Mouse (Mus musculus) urinary bladder, postnatal 36 days (tissue): Measurements from ENCODE around the gene Amy1.
A peak's percentile ranks its signal among the peaks of the same experiment; 100 is the strongest.
"Not testable (repeated sequence)": the region's sequence is repeated elsewhere in the genome, so short reads cannot be mapped to it uniquely, and the experiment has no call there.

ENCODE experiments used
- DNase-seq, 2 experiments: peaks; one replicate each; pipeline ENCODE4 v3.0.0; 2022; ENCODE audit warnings: low spot score in 2 of 2, mixed read lengths in 1 of 2

The Amy1 gene

DNA sequence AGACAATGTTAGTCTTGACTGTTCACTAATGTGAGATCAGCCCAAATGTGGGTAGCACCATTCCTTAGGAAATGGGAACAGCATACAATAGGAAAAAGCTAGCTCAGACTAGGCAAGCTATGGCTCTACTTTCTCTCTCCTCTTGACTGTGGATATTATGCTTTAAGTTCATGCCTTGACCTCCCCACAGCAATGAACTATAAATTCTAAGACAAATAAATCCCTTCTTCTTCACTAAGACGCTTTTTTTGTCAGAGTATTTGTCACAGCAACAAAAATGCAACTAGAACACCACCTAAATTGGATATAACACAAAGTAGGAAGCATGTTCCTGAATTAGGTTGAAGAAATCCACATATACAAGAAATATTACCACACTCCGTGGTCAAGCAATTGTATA lies at the start of gene Amy1:
Amy1 (minus strand) TSS at position 101 of the 400 bp plus-strand sequence.
- DNase-seq, result no peak

DNA sequence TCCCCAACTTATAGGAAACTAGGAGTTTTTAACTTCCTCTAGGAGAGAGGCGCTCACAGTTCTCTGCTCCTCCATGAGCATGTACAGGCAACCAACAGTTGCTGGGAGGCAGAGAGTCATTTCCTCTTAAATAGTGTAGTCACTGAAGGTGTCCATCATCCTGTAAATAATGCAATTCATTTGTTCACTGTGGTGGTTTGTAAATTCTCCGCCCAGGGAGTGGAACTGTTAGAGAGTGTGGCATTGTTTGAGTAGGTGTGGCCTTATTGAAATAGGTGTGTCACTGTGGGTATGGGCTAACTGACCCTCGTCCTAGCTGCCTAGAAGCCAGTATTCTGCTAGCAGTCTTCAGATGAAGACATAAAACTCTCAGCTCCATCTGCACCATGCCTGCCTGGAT lies 47.8 kb upstream of the Amy1 start:
- DNase-seq, result no peak

DNA sequence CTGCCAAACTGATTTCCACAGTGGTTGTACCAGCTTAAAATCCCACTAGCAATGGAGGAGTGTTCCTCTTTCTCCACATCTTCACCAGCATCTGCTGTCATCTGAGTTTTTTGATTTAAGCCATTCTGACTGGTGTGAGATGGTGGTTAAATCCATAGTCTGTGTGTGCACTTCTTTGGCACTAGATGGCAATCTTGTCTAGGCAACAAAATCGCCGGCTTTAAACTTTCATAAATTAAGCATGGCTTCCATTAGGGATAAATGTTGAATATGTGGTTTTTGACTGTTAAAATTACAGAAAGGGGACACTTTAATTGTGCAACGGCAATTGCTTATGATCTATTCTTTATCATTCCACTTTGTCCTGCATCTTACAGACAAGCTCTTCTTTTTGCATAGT lies 44.9 kb upstream of the Amy1 start:
- not testable (repeated sequence) for DNase-seq

DNA sequence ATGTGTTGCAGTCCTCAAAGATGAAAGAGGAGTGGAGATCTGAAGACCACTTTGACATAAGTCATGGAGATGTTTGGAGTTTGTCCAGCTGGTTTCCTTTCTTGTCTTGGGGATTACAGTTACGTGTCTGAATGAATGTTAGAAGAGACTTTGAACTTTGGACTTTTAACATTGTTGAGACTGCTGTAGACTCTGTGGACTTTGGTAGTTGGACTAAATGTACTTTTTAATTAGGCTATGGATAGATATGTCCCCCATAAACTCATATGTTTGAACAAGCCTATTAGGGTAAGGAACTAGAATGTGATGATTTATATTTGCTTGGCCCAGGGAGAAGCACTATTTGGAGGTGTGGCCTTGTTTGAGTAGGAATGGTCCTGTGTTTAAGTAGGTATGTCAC lies 33.0 kb upstream of the Amy1 start:
- no peak for DNase-seq

DNA sequence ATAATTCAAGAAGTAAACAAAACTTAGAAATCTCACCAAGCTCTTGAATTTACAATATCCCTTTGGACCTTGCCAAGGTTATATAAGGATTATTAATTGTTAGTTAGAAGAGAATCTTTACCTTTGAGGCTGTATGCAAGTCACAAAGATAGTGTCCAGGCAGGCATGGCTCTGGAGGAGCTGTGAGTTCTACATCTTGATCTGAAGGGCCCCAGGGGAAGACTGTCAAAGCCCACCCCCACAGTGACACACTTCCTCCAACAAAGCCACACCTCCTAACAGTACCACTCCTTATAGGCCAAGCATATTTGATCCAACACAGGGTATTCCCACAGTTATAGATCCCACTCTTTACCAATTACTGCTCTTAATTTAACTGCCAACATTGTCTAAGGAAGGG lies 27.7 kb upstream of the Amy1 start:
- no peak for DNase-seq

DNA sequence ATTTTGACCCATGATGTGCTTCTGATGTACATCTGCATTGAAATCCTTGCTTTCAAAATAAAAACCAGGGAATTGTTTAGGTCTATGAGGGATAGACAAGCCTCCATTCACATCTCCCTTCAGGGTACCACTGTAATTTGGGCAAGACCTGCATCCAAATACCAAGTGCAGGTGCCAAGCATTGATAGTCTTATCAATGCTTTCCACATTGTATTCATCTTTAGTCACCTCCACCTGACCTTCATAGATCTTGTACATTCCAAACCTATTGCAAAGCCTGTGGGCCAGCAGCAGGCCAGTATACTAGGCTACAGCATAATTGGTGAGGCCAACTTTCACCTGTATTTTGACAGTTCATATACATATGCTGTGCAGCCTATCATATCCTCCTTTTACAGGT lies 25.1 kb upstream of the Amy1 start:
- DNase-seq, result no peak

DNA sequence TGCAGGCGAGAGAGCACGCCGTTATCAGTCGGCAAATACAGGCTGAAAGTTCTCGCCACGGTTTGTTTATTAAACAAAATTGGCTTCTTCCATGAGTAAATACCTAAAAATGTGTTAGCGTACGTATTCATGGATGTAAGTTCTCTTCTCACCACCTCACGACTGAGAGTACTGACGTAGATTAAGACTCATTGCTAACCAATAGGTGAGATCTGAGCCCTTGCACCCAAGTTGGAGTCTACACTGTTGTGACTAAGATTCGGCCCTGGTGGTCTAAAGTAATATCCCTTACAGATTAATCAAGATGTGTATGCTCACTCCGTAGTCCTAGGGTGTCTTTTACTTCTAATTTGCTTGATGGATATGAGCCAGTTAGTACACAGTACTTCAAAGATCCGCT lies 24.1 kb upstream of the Amy1 start:
- DNase-seq, result no peak

DNA sequence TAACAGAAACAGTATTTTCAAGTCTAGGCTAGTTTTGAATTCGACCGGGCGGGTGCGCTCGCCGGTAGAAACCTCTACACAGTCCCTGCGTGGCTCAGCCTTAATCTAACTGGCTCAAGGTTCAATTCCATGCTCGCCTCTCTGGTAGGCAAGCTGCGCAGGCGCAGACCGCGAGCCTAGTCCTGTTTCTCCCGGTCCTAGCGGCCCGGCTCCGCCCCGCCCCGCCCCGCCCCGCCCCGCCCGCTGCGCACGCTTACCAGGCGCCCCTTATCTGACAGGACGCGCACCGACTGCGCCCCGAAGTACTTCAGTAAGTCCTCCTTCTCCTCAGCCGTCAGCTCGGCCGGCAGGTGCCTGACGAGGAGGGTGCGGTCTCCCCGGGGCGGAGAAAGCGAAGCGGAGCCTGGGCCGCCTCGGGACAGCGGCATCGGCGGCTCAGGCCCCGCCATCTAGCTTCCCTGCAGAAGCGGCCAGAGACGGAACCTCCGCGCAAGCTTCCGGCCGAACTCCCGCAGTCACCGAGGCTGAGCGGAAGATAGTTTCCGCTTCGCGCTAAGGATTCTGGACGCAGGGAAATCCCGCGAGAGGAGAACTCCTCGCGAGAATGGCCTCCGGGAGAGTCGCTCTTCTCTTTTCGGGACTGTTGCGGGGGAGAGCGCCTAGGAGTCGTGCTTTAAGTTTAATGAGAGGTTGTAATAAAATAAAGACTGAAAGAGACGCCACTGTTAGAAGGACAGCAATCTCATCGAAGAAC lies 23.3 kb upstream of the Amy1 start, which contains the start of gene Rnpc3:
Rnpc3 (minus strand) TSS at position 544 of the 754 bp plus-strand sequence.
- DNase-seq, result peak; percentile 95

DNA sequence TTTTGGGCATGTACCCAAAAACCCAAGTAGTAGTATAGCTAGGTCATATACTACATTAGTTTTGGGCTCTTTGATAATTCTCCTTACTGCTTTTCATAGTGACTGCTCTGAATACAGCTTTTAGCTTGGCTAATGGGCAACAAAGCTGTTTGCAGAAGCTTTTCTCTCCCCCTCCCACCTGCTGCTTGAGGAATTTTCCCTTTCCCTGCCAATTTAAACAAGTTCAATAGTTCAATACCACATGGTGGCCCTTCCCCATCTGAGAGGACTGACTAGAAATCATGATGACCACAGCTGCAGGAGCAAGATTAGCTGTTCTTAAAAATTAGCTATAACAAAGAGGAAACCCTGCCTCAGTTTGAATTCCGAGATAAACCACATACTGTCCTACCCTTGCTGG lies 15.7 kb downstream of the Amy1 start:
- DNase-seq, result no peak

DNA sequence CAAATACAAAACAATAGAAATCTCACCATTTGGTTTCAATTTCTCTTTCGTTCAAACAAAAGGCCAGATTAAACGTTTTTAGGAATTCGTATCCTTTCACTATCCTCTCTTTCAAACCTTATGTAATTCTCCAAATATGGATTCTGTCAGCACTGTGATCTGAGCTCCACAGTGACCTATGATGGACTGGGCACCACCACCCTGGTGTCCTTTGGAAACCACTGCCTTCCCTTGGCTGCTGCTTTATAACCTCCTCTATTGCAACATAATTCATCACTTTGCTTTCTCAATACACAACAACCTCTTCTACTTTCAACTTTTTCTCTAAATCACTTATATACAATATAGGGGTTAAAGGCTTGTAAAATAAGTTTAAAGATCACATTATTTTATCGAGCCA lies 31.9 kb downstream of the Amy1 start:
- DNase-seq, result no peak

DNA sequence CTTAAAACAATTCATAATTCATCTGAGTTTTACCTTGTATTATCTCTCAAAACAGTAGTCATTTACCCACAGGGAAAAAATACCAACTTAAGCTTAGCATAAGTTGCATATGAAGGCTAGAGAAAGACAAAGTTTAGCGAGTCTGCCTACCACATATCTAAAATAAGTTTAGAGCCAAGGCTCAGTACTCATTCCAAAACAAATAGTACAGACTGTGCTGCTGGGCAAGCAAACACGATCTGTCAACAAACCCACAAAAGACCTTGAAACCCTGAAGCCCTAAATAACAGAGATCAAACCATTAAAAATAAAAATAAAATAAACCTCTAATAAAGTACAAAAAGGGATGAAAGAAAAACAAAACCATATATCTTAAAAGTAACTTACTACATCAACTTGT lies 32.4 kb downstream of the Amy1 start:
- no peak for DNase-seq

DNA sequence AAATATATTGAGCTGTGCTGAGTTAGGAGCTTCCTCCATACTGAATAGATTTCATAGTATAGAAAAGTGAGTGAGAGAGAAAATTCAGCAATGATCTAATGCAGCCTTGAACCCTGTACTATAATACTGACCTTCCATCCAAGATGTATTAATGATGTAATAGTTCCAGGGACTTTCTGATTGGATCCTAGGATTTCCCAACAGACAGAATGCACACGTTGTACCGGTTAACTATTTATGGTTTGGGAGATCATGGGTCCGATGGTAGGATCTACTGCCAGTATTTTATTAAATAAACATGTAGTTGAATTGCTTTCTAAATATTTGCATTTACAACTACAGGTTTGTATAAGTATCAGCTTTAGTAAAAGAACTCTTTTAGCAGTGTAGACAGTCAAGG lies 34.3 kb downstream of the Amy1 start:
- DNase-seq, result no peak

DNA sequence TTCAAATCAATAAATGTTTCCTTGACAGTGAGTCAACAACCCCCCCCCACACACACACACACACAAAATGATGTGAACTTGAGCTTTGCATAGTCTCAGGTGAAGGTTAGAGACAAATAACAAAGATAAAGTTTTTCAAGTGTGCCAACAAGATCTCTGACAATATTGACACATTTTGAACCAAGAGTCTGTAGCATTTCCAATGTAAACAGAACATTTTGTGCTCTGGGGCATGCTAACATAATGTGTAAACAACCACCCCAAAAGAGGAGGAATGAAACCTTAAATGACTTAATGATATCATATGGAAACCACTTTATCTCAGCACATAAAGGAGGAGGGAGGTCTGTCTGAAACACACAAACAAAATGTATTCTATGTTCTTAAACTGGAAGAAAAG lies 66.8 kb downstream of the Amy1 start:
- no peak for DNase-seq

DNA sequence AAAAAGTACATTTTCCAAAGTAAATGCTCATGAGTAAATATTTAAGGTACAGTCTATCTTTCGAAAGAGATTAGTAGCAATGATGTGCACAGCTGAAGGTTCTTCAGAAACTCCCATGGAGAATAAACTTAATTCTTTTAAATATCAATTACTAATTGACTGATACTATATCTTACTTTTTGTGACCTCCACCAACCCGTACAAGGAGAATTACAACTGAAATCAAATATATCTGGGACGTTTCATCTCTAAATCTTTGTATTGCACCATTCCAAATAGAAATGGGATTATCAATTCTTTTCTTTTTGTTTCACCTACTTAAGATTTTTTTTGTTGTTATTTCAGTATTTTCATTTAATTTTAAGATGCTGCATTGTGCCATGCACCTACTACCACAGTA lies 74.2 kb downstream of the Amy1 start, which contains the start of gene Amy2a1:
Amy2a1 (minus strand) TSS at position 101 of the 400 bp plus-strand sequence.
- not testable (repeated sequence) for DNase-seq
